Mouse (Mus musculus) megakaryocyte, adult 5-6 weeks (primary cell): Measurements from ENCODE around the gene 1700017D01Rik. TPM values are rescaled to one million over a fixed set of nuclear protein-coding genes. Genes with fewer than 3 reads are reported as not detected.

Experiments used
- ATAC-seq: 2 replicates; pipeline ENCODE4 v1.8.0; 2016; ENCODE audit warnings: mild to moderate bottlenecking, inconsistent platforms; ENCODE audit not compliant: poor library complexity, severe bottlenecking
- total RNA-seq, 2 experiments: library from RNA; stranded (forward) in 1 of 2; stranded (reverse) in 1 of 2; fragments of 153-499, 151-499 nt in 1 of 2; fragments of 221-1000, 200-1000 nt in 1 of 2; gene quantifications; 2 replicates each; pipeline versions ENCODE4 v1.2.3 to v1.2.4; 2015 to 2017

1700017D01Rik gene
- total RNA-seq, 2 experiments from 2014 or later, result not detected

GRCm38 (mm10) chr19:11049426-11049825 lies 81.2 kb downstream of the 1700017D01Rik start:
- no peak for ATAC-seq

GRCm38 (mm10) chr19:11048503-11048902 lies 82.2 kb downstream of the 1700017D01Rik start:
- ATAC-seq, result no peak

DNA sequence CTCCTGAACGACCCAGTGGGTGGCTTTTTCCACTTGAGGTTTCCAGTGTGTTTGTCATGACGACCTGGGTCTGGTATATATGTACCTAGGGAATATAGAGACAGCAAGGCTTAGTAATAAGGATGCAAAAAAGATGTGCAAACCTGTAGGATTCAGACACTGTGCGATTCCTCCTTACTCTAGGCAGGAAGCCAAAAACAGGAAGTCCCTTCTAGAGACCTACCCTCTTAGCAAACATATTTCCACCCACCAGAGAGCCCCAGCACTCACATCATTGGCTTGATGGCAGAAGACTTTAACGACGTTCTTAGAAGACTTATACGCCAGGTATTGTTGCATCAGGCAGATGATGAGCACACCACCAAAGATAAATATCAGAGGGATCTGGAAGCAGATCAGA lies 82.7 kb downstream of the 1700017D01Rik start:
- ATAC-seq, result peak; percentile 69

Other genes with a start within 250 kb of the 1700017D01Rik start
- gene Tmem109, start 248.9 kb downstream of the 1700017D01Rik start, total RNA-seq (2015), result 76.9 and 81.2 TPM in 2 replicates
- gene Tmem109, start 248.9 kb downstream of the 1700017D01Rik start, total RNA-seq (2017), result 74.7 and 80.9 TPM in 2 replicates
- 34.1 and 36.1 TPM in 2 replicates for gene Prpf19, start 235.6 kb downstream of the 1700017D01Rik start, total RNA-seq (2015)
- gene Prpf19, start 235.6 kb downstream of the 1700017D01Rik start, total RNA-seq (2017), result 69.0 and 76.2 TPM in 2 replicates
- not detected in 2 replicates for gene Zp1, start 210.2 kb downstream of the 1700017D01Rik start, total RNA-seq (2015)
- not detected in 2 replicates for gene Zp1, start 210.2 kb downstream of the 1700017D01Rik start, total RNA-seq (2017)
- gene Ptgdr2, start 193.7 kb downstream of the 1700017D01Rik start, total RNA-seq (2015), result 0.21 TPM in 1 of 2 replicates, not detected in the other
- gene Ptgdr2, start 193.7 kb downstream of the 1700017D01Rik start, total RNA-seq (2017), result 0.07 and 0.20 TPM in 2 replicates
- 11.1 and 11.3 TPM in 2 replicates for gene Ccdc86, start 181.6 kb downstream of the 1700017D01Rik start, total RNA-seq (2015)
- gene Ccdc86, start 181.6 kb downstream of the 1700017D01Rik start, total RNA-seq (2017), result 10.8 and 16.7 TPM in 2 replicates
- not detected in 2 replicates for gene Ms4a10, start 156.2 kb downstream of the 1700017D01Rik start, total RNA-seq (2015)
- not detected in 2 replicates for gene Ms4a10, start 156.2 kb downstream of the 1700017D01Rik start, total RNA-seq (2017)
- gene Ms4a15, start 137.6 kb downstream of the 1700017D01Rik start, total RNA-seq (2015), result not detected in 2 replicates
- gene Ms4a15, start 137.6 kb downstream of the 1700017D01Rik start, total RNA-seq (2017), result not detected in 2 replicates
- gene Ms4a18, start 112.8 kb downstream of the 1700017D01Rik start, total RNA-seq (2015), result not detected in 2 replicates
- gene Ms4a18, start 112.8 kb downstream of the 1700017D01Rik start, total RNA-seq (2017), result not detected in 2 replicates
- gene Ms4a8a, start 49.8 kb downstream of the 1700017D01Rik start, total RNA-seq (2015), result 81.1 and 96.0 TPM in 2 replicates
- gene Ms4a8a, start 49.8 kb downstream of the 1700017D01Rik start, total RNA-seq (2017), result 52.4 and 55.6 TPM in 2 replicates
- gene 1700025F22Rik, start 34.4 kb upstream of the 1700017D01Rik start, total RNA-seq (2015), result not detected in 2 replicates
- gene 1700025F22Rik, start 34.4 kb upstream of the 1700017D01Rik start, total RNA-seq (2017), result not detected in 2 replicates
- not detected in 2 replicates for gene Ms4a13, start 65.9 kb upstream of the 1700017D01Rik start, total RNA-seq (2015)
- not detected in 2 replicates for gene Ms4a13, start 65.9 kb upstream of the 1700017D01Rik start, total RNA-seq (2017)
- not detected in 2 replicates for gene Ms4a12, start 101.6 kb upstream of the 1700017D01Rik start, total RNA-seq (2015)
- not detected in 2 replicates for gene Ms4a12, start 101.6 kb upstream of the 1700017D01Rik start, total RNA-seq (2017)
- 0.07 TPM in 1 of 2 replicates, not detected in the other for gene Ms4a1, start 135.4 kb upstream of the 1700017D01Rik start, total RNA-seq (2015)
- 0.08 and 0.18 TPM in 2 replicates for gene Ms4a1, start 135.4 kb upstream of the 1700017D01Rik start, total RNA-seq (2017)
- gene Ms4a5, start 153.0 kb upstream of the 1700017D01Rik start, total RNA-seq (2015), result not detected in 2 replicates
- not detected in 2 replicates for gene Ms4a5, start 153.0 kb upstream of the 1700017D01Rik start, total RNA-seq (2017)
- gene Ms4a14, start 183.6 kb upstream of the 1700017D01Rik start, total RNA-seq (2015), result 0.09 and 0.13 TPM in 2 replicates
- not detected in 2 replicates for gene Ms4a14, start 183.6 kb upstream of the 1700017D01Rik start, total RNA-seq (2017)
- gene Ms4a7, start 205.3 kb upstream of the 1700017D01Rik start, total RNA-seq (2015), result 1.7 and 3.0 TPM in 2 replicates
- gene Ms4a7, start 205.3 kb upstream of the 1700017D01Rik start, total RNA-seq (2017), result 1.7 and 2.4 TPM in 2 replicates
- gene Ms4a4a, start 244.6 kb upstream of the 1700017D01Rik start, total RNA-seq (2015), result 35.8 and 41.7 TPM in 2 replicates
- gene Ms4a4a, start 244.6 kb upstream of the 1700017D01Rik start, total RNA-seq (2017), result 6.0 and 7.4 TPM in 2 replicates